Mouse (Mus musculus): ENCODE data around the gene Nrxn2. TPM values are rescaled to one million over a fixed set of nuclear protein-coding genes. Genes with fewer than 3 reads are reported as not detected.
A peak's percentile ranks its signal among the peaks of the same experiment; 100 is the strongest.

Gene Nrxn2
- total RNA-seq, 2 experiments from 2014 or later: 1.1 to 1.3 TPM

DNA sequence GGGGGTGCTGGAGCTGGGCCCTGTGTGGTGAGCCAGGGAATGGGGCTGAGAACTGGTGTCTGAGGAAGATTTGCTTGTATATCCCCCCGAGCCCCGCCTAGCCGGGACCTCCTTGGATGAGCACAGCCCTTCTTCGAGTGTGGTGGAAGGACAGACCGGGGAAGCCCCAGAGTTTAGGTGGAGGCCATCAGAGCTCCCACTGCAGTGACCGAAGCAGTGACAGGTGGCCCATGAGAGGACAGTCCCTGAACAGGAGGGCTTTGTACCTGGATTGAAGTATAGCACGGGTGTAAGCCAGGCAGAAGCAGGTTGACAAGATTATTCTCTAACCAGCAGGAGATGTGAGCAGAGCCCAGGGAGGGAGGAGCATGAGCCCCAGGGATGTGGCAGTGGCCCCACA is 31.3 kb downstream of the Nrxn2 start:
- DNase-seq (ENCODE audit: low spot score): no peak

DNA sequence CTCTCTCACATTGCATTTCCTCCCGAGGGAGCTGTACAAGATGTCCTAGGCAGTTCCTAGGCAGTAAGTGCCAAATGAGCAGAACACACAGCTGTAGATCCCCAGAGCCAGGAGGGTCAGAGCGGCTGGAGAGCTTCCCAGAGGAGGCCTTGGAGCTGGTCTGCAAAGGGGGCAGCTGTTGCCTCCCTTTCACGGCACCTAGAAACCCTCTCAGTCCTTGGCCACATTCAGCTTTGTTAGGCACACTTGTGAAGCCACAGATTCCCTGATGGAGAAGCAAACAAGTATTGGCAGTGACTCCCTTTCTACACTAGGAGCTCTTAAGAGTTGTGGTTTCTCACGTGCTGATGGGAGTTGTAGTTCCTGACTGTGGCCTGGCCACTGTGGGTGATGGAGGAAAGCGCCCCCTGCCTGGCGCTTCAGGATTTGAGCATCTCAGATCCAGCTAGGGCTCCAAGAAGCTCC is 33.5 kb downstream of the Nrxn2 start:
- peak; percentile 89 for DNase-seq (ENCODE audit: low spot score)

DNA sequence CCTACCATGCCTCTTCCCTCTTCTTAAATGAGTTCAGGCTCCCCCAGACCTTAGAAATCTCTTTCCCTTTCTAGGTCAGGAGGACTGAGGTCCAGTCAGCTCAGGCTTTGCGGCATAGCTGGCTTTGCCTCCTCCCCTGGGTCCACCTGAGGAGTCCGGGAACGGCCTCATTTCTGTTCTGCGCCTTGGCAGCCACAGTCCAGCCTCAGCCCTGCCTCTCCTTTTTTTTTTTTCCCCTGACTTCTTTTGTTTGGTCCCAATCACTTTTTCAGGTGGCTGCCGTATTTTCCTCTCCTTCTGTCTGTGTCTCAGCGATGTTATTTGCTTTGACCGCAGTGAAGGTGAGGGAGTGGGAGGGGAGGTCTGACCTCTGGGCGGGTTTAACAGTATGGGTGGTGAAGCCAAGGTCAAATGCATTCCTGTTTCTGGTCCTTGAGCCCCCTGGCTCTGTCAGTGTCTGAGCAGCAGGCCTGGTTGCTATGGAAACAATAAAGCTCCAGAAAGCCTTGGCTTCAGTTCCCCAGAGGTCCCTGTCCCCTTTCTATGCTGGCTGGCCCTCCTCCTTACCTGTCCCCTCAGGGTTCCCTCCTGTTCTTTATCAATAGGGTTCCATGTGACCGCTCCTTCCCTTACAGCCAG is 34.3 kb downstream of the Nrxn2 start:
- DNase-seq (ENCODE audit: low spot score): no peak

DNA sequence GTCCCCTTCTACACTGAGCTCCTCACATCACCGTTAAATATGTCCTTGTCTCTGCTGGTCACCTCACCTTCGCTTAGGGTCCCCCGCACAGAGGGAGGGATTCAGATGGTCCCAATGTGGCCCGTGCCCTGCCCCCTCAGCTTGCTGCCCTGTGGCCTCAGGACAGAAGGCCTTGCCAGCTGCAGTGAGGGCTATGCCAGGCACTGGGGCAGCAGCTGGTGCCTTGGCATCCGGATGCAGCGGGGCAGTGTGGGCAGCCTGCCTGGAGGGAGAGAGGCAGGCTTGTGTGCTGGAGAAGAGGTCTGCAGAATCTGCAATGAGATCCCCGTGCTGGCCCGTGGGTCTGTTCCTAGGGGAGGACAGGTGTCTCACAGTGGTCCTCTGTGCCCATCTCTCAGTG is 34.8 kb downstream of the Nrxn2 start:
- DNase-seq (ENCODE audit: low spot score): peak; percentile 52

DNA sequence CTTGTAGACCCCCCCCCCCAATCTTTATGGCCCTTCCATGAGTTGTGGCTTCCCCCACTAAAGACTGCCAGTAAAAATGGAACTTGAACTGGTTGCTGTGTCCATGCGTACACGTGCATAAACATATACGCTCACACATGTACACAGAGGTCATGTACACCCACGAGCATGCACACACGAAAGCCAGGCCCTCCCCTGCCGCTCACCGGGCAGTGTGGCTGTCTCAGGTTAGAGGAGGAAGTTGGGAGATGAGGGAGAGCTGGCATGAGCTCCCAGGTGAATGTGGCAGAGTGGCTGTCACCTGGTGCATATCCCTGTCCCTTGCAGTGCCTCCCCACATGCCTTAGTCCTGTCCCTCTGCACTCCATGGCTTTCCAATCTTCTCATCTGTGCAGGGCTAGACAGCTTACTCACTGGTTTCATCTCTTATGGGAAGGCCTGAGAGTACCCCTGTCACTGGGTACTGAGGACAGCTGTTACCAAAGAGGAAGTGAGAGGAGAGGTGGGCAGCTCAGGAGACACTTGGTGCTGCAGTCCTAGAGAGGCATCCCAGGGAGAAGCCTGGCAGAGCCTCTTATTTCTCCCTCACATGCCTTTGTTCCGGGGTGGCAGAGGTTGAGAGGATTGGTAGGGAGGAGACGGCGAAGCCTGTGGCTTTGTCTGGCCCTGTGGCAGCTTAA is 35.6 kb downstream of the Nrxn2 start:
- no peak for DNase-seq (ENCODE audit: low spot score)

DNA sequence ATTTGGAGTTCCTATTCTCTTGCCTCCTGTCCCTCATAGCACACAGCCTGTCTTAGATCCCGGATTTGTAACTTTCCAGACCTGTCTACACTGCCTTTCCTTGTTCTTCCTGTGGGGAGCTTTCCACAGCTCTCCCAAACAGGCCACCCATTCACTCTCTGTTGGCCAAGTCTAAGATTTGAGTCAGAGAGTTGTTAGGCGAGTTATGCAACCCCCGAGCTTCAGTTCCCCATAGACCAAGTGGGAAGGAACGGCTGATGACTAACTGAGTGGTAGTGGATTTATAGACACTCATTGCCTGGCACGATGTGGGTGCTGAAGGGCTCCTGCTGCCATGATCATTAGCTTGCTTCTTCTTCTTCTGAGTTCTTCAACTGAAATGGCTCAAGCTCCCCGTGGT is 41.0 kb downstream of the Nrxn2 start:
- no peak for DNase-seq (ENCODE audit: low spot score)

DNA sequence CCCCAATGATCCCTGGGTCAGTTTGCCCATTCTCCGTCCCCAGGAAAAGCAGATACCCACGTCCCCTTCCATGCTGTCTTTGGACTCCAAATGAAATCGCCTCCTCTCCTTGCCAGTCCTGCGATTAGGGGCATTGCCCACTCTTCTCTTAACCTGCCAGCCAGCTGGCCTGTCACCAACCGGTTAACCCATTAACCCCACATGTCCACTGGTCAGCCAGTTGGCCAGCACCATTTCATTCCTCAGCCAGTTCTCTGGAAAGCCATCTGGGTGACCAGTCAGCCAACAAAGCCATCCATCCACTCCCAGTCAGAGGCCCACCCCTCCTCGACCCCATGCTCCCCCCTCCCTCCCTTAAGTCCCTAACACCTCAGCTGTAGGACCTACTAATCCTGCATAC is 44.3 kb downstream of the Nrxn2 start:
- DNase-seq (ENCODE audit: low spot score): no peak

DNA sequence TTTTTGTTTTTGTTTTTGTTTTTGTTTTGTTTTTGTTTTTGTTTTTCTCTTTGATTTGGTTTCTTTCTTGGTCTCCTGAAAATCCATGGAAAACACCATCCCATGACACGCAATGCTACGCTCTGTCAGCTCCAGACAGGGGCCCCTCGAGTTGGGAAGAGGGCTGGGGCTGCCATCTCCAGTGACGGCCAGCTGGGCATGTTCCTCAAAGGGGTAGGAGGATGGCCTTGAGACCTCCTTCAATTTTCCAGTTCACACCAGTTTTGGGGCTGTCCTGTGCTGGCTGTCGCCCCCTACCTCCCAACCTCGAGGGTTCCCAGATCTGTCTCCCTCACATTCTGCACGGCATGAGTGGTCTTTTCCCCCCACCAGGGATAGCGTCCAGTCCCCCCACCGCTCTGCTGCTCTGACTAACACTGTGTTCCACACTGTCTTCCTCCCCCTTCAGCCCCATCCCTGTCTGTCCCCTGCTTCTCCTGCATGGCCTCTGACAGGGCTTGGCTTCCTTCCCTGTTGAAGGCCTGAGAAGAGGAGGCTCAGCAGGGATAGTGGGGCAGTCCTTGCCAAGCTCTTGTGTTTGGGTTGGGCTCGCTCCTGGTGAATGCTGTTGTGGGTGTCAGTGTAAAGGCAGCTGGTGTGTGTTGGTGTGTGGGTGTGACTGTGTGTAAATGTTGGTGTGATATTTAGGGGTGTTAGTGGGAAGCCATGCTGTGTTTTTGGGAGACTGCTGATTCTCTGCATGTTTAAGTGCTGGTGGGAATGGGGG is 46.0 kb downstream of the Nrxn2 start:
- DNase-seq (ENCODE audit: low spot score): no peak

DNA sequence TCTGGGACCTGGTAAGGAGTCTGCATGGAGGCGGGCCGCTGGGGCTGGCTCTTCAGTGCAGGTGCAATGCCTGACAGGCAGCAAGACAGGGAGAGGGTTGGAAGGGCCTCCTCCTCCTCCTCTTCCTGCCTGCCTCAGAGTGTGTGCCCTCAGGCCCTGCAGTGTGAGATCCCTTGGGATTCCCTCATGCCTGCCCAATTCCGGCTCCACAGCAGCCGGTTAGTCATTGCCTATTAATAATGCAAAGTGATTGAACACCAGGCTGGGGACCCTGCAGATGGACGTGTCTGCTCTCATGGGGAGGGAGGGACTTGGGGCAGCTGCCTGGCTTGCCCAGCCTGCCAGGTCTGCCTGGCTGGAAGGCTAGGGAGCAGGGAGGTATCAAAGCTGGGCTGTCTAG is 46.6 kb downstream of the Nrxn2 start:
- DNase-seq (ENCODE audit: low spot score): no peak

DNA sequence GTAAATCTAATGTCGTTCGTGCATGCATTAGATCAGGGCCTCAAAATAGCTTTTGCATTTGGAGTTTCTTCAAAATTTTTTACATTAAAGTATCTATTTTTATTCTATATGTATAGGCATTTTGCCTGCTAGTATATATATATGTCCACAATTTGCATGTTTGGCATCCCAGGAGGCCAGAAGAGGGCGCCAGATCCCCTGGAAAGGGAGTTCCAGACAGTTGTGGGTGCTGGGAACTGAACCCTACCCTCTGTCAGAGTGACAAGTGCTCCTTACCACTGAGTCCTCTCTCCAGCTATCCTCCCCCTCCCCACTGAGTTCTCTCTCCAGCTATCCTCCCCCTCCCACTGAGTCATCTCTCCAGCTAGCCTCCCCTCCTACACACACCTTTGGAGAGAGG is 48.4 kb downstream of the Nrxn2 start:
- no peak for DNase-seq (ENCODE audit: low spot score)

DNA sequence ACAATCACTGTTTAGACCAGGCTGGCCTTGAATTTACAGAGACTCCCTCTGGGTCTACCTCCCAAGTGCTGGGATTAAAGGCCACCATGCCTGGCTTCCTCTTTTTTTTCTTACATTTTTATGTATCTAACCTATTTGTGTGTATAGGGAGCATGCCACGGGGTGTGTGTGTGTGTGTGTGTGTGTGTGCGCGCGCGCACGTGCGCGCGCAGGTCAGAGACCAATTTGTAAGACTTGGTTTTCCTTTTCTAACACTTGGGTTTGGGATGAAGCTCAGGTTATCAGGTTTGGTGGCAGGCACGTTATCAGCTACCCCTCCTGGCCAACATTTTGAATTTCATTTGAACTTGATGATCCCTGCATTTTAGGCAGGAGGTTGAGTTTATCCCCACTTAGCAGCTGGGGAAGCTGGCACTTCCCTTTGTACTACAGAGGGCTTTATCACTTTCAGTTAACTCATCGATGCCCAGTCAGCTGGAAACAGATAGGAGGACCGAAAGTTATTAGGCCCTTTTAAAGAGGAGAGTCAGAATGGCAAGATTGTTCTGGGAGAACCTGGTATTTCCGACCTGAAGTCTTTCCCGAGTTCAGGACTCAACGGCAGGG is 48.9 kb downstream of the Nrxn2 start:
- no peak for DNase-seq (ENCODE audit: low spot score)

DNA sequence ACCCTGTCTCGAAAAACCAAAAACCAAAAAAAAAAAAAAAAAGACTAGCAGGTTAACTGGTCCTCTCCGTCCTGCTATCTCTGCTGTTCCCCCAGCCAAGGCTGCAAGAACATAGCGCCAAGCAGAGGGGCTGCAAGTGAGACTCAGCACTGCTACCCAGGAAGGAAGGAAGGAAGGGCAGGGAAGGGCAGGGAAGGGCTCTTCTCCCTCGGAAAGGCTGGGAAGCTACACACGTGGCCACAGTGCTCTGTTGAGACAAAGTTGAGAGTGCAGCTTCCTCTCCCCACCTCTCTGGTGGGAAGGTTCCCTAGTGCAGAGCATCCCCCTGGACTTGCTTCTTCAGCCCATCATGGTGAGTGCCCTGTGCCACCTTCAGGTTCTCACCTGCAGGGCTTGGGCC is 53.1 kb downstream of the Nrxn2 start:
- DNase-seq (ENCODE audit: low spot score): no peak

DNA sequence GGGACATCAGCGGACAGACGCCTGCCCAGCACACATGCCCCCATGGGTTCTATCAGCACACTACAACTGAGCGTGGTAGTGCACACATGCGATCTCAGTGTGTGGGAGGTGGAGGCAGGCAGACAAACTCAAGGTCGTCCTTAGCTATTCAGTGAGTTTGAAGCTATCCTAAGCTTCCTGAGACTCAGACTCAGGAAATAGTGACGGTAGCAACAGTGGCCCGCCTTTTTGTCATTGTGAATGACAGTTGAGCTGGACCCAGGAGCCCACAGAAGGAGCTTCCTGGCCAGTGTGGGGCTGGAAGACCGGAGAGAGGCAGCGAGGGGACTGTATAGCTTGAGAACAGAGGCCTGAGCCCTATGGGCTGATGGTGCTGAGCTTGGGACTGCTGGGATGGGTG is 54.3 kb downstream of the Nrxn2 start:
- DNase-seq (ENCODE audit: low spot score): no peak

DNA sequence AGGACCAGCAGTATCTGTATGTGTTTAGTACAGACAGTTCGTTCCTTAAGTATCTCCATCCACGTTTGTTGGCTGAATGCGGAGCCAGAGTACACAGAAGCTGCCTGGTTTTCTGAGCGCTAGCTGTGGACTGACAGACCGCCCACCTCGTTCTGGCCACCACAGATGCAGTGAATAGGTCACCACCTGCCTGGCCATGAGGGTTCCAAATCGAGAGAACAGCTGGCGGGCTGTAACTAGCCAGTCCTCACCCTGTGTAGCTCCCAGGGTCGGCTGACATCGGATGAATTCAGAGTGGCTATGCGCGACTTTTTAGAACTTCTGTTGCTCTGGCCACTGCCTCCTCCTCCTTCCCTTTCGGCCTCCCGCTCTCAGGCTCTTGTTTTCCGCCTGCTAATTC is 56.2 kb downstream of the Nrxn2 start:
- DNase-seq (ENCODE audit: low spot score): no peak

DNA sequence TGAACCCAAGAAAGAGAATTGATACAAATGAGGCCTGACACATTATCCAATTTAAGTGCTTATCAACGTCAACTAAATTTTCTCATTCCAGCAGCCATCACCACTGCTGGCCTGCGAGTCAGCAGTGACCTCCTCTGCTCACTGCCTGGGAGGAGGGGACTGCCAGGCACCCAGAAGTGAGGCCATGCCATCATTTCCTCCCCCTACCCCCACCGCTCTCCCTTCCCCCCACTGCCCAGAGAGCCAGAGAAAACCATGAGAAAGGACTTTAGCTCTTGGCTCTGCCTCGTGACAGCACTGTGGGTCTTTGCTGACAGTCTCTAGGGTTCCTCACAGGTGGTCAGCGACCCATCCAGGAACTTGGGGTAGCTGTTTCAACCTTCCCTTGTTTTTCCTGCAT is 56.6 kb downstream of the Nrxn2 start:
- DNase-seq (ENCODE audit: low spot score): no peak

DNA sequence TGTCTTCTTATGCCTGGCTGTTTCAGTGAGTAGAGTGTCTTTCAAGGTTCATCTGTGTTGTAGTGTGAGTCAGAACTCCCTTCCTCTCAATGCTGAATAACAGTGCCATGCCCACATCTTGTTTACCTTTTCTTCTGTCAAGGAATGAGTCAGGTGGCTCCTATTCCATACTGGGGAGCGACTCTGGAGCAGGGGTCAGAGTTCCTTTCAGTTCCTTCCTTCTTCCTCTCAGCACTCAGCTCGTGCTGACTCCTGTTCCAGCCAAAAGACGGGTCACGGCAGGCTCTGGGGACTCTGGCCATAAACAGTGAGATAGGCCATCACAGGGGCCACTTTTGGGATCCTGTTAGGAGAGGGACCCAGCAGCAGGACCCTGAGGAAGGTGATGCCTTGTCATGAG is 58.5 kb downstream of the Nrxn2 start:
- DNase-seq (ENCODE audit: low spot score): no peak

DNA sequence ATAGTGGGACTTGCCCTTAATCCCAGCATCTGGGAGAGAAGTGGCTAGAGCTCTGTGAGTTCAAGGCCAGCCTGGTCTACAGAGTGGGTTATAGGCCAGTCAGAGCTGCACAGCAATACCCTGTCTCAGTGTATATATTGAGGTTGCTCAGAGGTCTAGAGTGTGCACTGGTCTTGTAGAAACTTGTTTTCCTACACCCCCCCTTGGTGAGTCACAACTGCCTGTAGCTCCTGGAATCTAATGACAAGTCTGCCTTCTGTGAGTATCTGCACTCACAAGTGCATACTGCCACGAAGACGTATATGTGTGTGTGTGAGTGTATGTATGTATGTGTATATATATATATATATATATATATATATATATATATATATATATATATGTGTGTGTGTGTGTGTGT is 60.0 kb downstream of the Nrxn2 start:
- no peak for DNase-seq (ENCODE audit: low spot score)

DNA sequence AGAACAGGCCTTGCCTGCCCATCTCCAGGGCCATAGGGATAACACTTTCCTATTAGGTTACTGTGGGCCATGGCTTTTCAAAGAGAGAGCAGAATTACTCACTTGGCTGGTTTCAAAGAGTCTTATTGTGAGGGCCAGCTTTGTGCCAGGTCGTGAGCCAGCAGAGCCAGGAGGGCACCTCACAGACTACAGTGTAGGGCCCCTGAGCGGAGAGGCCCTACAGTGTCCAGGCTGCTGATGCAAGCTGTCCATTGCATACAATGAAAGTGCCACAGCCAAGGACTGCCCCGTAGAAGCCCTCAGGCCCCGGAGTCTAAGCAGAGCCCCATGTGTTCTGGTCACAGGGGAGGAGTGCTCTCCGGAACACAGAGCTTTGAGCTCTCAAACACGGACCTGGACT is 64.4 kb downstream of the Nrxn2 start:
- no peak for DNase-seq (ENCODE audit: low spot score)

DNA sequence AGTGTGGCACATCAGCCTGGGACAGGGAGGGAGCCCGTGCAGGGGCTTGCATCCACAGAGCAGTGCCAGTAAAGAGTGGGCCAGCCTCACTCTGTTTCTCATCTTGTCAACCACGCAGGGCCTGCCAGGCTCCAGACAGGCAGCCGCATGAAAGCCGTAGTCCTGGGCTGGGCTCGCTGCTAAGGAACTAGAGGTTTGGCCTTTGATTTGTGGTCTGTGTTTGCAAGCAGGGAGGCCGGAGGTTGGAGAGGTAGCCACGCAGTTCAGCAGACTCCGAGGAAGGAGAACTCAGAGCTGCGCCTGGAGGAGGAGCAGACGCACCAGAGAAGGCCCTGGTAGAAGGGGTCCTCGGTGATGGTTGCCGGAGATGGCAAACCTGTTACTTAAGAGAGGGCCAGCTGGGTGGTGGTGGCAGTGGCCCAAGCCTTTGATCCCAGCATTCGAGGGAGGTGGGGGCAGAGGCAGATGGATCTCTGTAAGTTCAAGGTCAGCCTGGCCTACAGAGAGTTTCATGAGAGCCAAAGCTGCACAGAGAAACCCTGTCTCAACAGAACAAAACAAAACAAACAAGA is 66.6 kb downstream of the Nrxn2 start:
- DNase-seq (ENCODE audit: low spot score): no peak

DNA sequence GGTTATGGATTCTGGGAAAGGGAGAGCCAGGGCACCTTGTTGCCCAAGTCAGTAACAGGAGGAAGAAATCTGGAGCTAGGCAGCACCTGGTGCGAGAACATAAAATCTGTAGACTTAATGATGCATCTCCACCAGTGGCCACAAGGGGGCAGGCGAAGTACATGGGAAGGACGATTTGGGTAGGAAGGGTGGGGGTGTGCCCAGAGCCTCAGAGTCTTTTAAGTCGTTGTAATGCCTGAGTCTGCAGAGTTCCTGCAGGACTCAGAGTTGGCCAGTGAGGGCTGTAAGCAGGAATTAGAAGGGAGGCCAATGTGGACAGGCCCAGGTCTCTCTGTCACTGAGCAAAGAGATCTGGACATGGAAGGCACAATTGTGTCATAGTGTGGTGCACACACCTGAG is 70.5 kb downstream of the Nrxn2 start:
- DNase-seq (ENCODE audit: low spot score): peak; percentile 83

DNA sequence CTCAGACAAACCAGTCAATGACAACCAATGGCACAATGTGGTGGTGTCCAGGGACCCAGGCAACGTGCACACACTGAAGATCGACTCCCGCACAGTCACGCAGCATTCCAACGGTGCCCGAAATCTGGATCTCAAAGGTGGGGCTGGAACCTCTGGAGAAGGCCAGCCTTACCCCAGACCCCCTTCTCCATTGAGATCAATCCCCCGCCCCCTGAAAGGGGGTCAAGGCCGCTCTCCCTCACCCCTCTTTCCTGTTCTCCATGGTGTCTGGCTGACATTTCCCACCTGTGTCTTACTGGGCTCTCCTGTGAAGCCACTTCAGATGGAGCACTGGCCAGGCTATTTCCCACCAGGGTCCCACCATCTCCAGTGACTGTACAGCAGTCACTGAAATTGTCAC is 73.0 kb downstream of the Nrxn2 start:
- DNase-seq (ENCODE audit: low spot score): no peak

DNA sequence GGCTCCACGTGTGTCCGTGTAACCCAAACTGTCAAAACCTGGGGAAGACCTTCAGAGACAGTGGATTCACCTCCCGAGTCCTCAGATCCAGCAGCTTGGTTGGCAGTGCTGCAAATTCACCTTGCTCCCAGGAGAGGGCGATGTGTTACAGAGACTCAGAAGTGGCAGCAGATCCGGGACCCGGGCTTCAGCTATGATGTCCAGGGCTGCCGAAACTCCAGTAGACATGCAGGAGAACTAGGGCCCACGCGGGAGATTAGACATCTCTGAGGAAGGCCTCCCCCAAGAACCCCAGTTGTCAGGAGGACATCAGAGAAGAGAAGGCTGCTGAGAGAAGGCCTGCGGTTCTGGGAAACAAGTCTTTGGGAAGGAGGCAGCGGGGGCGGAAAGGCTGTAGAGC is 73.6 kb downstream of the Nrxn2 start:
- DNase-seq (ENCODE audit: low spot score): peak; percentile 36
